Mouse (Mus musculus): ENCODE measurements around the gene Wdr18.

Wdr18 gene

GRCm38 (mm10) chr10:79927324-79928029, 32.5 kb upstream of the Wdr18 start:
- DNase-seq = peak in 1 of 2 experiments; percentile 44

GRCm38 (mm10) chr10:79928030-79928694, 31.8 kb upstream of the Wdr18 start:
- DNase-seq = no peak

- no peak for DNase-seq
These were observed 30.8 kb upstream of the Wdr18 start for GRCm38 (mm10) chr10:79928907-79929701.

GRCm38 (mm10) chr10:79929967-79930825, 29.8 kb upstream of the Wdr18 start:
- DNase-seq = no peak

GRCm38 (mm10) chr10:79930826-79931186, 29.1 kb upstream of the Wdr18 start:
- DNase-seq = no peak

- DNase-seq = no peak
These were observed 28.2 kb upstream of the Wdr18 start for GRCm38 (mm10) chr10:79931797-79932196.

- peak; percentile 41 to 65 for DNase-seq
These were observed 27.2 kb upstream of the Wdr18 start for GRCm38 (mm10) chr10:79932736-79933135.

GRCm38 (mm10) chr10:79933145-79933679, 26.7 kb upstream of the Wdr18 start:
- no peak for DNase-seq

GRCm38 (mm10) chr10:79933861-79934260, 26.1 kb upstream of the Wdr18 start:
- DNase-seq = no peak

GRCm38 (mm10) chr10:79934272-79934721, 25.7 kb upstream of the Wdr18 start:
- peak; percentile 85 to 89 for DNase-seq

GRCm38 (mm10) chr10:79934794-79935569, 25.0 kb upstream of the Wdr18 start:
- DNase-seq = no peak

- peak; percentile 80 to 84 for DNase-seq
These were observed 23.6 kb upstream of the Wdr18 start for GRCm38 (mm10) chr10:79936284-79936910.

- DNase-seq = peak; percentile 79
These were observed 23.0 kb upstream of the Wdr18 start for GRCm38 (mm10) chr10:79936911-79937441.

GRCm38 (mm10) chr10:79937775-79938526, 22.0 kb upstream of the Wdr18 start:
- peak; percentile 59 to 70 for DNase-seq

GRCm38 (mm10) chr10:79940749-79941148, 19.2 kb upstream of the Wdr18 start:
- DNase-seq = no peak

- no peak for DNase-seq
These were observed 17.0 kb upstream of the Wdr18 start for GRCm38 (mm10) chr10:79942988-79943387.

- no peak for DNase-seq
These were observed 16.5 kb upstream of the Wdr18 start for GRCm38 (mm10) chr10:79943471-79943901.

GRCm38 (mm10) chr10:79945507-79946234, 14.3 kb upstream of the Wdr18 start:
- peak; percentile 59 to 80 for DNase-seq

- DNase-seq = no peak
These were observed 13.1 kb upstream of the Wdr18 start for GRCm38 (mm10) chr10:79946752-79947322.

Measured in kidney, adult 8-10 months (tissue).